Mouse (Mus musculus) heart, postnatal 25 days (tissue): Measurements from ENCODE around the gene Kif3a. TPM values are rescaled to one million over a fixed set of nuclear protein-coding genes. Genes with fewer than 3 reads are reported as not detected.
"Not testable (repeated sequence)": the region's sequence is repeated elsewhere in the genome, so short reads cannot be mapped to it uniquely, and the experiment has no call there.

Experiments used
- DNase-seq: peaks from one replicate; pipeline ENCODE4 v3.0.0; 2022; ENCODE audit warnings: low spot score
- intact Hi-C: fragments of 180-260 bp; cut with DNase I; formaldehyde crosslinking; loops from one replicate; pipeline ENCODE4 v1.15.1; 2025
- total RNA-seq, 2 experiments: library from RNA; stranded (reverse); gene quantifications; 2 replicates each; pipeline ENCODE4 v1.2.3; 2021

Gene Kif3a
- total RNA-seq, 2 experiments from 2014 or later: 7.6 to 9.6 TPM

DNA sequence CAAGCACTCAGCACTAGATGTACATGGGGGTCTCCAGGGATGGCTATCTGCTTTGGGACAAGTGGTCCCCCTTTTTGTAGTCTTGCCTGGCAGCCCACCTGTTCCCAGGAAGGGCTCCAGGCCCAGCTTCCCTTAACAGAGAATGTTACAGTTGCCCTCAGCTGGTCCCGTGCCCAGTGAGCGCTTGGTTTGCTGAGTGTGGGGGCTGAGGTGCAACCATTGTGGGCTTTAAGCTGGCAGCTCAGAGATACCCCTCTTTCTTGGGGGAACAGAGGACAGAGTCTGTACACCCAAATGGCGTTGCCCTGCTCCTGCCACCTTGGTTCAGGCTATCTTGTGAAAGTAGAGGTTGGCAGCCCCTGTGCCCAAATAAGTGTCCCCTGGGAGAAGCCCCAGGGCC, 26.8 kb upstream of the Kif3a start:
- no peak for DNase-seq
- intact Hi-C loops: no loop called here

DNA sequence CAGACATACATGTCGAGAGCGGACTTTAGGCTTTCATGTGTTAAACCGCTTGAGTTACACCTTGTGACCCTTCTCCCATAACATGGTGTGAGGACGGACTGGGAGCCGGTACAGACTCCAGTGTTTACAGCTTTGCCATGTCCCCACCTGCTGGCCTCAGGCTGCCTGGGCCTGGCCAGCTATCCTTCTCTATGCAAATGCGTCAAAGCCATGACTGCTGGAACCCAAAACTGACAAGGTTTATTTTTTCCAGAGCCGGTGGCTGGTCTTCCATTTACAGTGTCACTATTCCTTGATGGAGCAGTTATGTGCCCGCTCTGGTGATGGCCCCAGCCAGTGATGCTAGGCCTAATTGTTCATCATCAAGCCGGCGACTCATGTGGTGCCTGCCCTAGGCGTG, 26.0 kb upstream of the Kif3a start:
- intact Hi-C loops: no loop called here
- DNase-seq: no peak

DNA sequence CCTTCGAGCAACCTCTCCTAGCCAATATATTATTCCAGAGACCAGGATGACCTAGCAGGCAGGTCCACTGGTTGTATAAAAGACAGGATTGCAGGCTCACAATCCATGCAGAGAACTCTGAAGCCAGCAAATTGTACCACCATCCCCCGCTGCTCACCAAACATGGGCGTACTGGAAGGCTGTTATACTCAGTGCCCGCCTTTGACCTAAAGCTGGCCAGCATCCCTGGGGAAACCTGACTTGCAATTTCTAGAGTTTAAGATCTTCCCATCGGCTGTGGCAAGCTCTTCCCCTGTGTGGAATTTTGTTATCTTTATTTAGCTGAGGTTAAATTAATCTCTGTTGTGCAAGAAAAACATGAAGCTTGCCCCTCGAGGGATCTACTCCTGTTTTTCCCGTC, 24.2 kb upstream of the Kif3a start:
- no peak for DNase-seq
- intact Hi-C loops: no loop called here

DNA sequence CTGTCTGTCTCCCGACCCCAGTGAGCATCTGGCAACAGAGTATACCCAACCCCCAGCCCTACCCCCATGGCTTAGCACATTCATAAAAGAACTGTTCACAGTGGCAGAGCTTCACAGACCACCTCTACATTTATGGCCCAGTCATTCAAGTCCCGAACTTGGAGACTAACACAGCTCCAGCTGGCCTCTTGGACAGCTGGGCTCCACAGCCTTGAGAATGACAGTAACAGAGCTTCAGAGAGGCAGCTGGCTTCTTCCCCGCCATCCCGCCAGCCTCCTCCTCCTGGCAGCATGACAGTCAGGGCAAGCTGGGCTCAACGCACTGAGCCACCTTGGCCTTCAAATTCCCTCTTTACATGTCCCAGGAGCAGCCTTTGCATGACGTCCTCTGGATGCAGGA, 20.9 kb upstream of the Kif3a start:
- no peak for DNase-seq
- intact Hi-C loops: no loop called here

DNA sequence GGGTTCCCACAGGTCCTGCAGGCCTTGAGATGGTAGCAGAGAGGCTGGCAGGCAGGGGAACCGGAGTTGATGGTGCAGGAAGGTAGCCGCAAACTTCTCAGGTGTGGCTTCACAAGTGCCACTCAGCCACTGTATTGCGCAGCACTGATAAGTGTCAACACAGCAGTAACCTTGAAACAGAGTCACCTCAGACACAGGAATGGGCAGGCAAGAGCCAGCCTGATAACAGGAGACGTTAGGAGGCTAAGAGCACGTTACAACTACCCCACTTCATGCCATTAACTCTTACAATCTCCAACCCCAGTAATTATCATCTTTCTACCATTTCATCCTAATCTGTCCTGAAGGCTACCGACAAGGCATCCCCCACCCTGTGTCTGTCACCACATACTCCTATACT, 19.6 kb upstream of the Kif3a start:
- DNase-seq: no peak
- intact Hi-C loops: no loop called here

DNA sequence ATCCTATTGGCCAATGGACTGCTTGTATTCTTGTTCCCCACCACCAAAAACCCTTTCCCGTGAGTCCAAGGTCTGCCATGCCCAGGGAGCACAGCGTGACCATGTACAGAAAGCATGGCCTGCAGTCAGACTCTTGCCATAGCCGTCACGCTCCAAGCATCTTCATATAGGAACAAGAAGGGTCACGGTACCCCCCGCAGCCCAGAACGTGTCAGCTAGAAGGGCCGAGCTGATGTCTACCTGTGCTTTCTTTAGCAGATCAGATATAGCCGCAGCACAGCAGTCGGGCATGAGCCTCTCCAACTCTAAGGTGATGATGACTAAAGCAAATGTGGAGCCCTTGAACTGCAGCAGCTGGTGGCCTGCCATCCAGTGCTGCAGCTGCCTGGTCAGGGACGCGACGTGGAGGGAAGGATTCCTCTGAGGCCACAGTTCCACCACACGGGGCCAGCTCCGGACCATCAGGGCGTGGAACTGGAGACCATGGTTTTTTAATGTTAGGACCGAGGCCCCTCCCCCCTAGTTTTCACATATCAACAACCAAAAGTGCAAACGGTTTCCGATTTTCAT, 19.1 kb upstream of the Kif3a start:
- intact Hi-C loops: no loop called here
- DNase-seq: no peak

DNA sequence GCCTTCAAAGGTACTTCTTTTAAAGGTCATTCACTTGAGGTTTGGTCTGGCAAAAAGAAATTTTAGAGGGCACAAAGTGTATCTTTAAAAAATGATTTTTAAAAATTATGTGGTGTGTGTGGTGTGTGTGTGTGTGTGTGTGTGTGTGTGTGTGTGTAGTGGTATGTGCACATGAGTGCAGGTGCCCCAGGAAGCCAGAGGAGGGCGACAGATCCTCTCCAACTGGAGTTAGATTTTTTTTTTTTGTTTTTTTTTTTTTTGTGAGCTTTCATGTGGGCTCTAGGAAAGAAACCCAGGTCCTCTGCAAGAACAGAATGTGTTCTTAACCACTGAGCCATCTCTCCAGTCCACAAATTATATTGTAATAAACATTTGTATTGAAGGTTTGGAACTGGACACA, 16.5 kb upstream of the Kif3a start:
- no peak for DNase-seq
- intact Hi-C loops: no loop called here

DNA sequence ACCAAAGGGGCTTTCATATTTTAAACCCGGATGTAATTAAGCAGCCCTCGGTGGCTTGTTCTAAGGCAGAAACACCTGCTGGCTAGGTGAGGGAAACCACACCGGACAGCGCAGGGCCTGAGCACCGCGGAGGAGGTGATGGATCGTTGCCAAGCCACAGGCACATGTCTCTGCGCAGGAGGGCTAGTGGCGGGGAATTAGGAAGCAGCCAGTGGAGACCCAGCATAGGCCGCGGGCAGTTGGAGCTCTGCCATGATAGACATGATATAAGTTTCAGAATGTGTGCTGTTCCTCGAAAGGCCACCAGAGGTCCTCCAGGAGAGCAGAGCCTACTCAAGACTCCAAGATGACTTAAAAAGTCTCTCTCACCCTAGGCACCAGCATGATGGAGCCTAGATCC, 15.4 kb upstream of the Kif3a start:
- intact Hi-C loops: no loop called here
- no peak for DNase-seq

DNA sequence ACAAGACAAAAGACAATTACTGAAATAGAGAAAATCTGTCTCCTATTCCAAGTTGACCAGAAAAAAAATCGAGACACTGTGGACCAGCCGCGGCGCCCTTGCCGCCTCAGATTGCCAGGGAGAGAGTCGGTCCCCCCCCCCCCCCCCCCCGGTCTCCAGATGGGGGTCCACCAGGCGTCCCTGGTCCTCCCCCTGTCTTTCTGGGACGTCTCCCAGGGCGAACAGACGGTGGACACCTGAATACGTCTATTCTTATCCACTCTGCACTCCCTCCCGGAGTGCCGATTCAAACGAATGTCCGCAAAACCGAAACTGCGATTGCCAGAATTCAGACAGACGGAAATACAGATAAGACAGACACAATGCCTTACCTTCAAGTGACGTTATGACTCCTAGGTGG, 10.7 kb upstream of the Kif3a start:
- DNase-seq, intact Hi-C loops: not testable (repeated sequence)

DNA sequence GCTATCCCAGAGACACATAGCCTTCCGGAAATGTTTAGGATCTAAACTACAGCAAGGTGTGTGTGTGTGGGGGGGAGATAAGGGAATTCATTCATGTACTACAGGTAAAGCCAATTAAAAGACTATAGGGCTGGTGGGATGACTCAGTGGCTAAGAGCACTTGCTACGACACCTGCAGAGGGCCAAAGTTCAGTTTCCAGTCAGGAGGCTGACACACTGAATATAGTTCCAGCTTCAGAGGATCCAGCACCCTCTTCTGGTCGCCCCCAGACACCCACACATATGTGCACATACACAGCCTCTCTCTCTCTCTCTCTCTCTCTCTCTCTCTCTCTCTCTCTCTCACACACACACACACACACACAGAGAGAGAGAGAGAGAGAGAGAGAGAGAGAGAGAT, 9.2 kb upstream of the Kif3a start:
- DNase-seq, intact Hi-C loops: not testable (repeated sequence)

DNA sequence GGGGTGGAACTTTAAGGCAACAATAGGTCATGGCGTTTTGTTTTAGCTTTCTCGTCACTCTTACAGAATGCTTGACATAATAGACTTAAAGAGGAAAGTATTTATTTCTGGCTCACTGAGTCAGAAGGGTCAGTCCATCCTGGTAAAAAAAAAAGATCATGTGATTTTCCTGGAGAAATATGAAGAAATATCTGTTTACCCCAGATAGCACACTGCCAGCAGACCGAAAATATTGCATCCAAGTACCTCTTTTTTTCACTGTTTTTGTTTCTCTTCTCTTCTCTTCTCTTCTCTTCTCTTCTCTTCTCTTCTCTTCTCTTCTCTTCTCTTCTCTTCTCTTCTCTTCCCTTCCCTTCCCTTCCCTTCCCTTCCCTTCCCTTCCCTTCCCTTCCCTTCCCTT, 7.2 kb upstream of the Kif3a start:
- intact Hi-C loops, DNase-seq: not testable (repeated sequence)

DNA sequence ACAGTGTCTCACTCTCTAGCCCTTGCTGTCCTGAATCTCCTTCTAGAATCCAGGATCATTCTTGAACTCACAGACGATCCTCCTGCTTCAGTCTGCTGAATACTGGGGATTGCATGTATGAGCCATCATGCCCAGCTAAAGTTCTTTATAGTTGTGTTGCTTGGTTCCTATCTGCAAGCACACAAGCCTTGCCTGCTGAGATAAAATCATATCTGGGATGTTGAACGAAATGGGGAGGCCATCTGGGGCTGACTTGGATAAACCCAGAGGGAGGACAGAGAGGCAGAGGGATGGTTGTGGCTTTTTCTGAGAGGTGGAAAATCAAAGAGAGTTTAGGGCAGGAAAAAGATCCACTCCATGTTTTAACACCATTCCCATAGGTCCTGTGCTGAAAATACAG, 5.2 kb upstream of the Kif3a start:
- intact Hi-C loops: no loop called here
- no peak for DNase-seq

DNA sequence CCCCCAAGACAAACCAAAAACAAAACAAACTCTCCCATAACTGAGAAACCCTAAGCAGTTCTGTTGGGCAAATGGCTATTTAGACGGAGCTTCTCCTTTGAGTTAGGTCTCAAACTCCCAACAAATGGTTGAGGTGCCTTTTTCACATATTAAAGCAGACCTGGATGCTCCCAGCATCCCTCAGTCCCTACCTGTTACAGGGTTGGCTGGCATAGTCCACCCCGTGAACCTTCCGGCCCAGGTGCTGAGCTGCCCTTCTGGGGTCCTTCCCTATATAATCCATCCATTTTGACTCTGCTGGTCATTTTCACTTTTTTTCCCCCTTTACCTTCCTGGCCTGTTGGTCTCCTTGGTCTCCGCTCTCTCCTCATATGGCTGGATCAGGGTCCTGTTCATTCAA, 533 bp upstream of the Kif3a start:
- intact Hi-C loops: no loop called here
- DNase-seq: no peak

DNA sequence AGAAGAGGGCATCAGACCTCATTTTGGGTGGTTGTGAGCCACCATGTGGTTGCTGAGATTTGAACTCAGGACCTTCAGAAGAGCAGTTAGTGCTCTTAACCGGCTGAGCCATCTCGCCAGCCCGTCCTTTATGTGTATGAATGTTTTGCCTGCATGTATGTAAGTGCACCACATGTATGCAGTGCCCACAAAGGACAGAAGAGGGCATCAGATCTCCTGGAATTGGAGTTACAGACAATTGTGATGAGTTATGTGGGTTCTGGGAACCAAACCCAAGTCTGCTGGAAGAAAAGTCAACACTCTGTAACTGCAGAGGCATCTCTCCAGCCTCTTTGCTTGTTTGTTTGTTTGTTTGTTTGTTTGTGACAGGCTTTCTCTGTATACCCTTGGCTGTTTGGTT, 13.4 kb downstream of the Kif3a start:
- intact Hi-C loops: loop anchor here (5.0 to 10.0 kb wide), 3 partner anchors 53 to 154 kb away; partner anchors contain the start of gene Gm9837

DNA sequence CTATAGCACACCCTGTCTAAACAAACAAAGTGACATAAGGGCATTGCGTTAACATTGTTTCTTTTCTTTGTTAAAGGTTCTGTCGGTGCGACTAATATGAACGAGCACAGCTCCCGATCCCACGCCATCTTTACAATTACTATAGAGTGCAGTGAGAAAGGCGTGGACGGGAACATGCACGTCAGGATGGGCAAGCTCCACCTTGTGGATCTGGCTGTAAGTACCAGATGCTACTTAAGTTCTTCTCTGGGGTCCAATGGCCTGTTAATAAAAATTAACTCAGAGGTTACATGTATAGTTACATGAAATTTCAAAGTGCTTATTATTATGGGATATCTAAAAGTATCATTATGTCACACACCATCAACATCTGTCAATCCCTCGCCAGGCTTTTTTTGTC, 16.0 kb downstream of the Kif3a start:
- DNase-seq: no peak
- intact Hi-C loops: loop anchor here (5.0 to 10.0 kb wide), 3 partner anchors 56 to 152 kb away; partner anchors contain the start of gene Gm9837

More for the DNA sequence above, 13.4 kb downstream of the Kif3a start:
- no peak for DNase-seq

DNA sequence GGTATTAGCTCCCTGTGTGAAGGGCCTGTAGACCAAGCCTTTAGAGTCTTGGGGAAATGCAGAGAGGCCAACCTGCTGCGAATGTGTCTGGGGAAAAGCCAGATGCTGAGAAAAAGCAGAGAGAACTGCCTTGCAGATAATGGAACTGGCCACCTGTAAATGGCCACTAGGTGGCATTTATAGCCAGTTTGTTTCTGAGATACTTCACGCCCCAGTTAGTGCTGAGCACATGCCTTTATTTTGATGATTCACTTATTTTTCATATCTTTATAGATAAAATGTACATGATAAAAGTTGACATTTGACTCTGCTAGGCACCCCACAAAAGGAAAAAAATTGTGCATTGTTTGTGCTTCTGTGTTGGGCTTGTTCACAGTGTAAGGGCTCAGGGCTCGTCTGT, 17.7 kb downstream of the Kif3a start:
- intact Hi-C loops: loop anchor here (5.0 to 10.0 kb wide), 4 partner anchors 42 to 150 kb away; partner anchors contain the start of gene Gm9837
- DNase-seq: no peak

DNA sequence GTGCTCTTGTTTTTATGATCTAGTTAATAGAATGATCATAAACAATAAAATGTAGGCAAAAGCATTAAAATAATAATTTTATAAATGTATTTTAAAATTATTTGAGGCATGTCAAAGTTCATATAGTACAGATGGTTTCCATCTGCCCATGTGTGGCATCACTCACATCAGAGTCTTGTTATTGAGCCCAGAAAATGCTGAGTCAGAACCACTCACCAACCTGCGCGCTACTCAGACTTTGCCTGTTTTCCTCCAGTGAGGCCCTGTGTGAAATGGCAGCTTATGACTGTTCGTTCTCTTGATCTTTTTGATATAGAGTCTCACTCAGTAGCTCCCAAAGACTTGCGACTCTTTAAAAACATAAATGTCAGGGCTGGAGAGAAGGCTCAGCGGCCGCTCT, 18.3 kb downstream of the Kif3a start:
- DNase-seq: no peak
- intact Hi-C loops: loop anchor here (5.0 to 10.0 kb wide), 2 partner anchors 42 to 149 kb away; no protein-coding TSS in a partner anchor

DNA sequence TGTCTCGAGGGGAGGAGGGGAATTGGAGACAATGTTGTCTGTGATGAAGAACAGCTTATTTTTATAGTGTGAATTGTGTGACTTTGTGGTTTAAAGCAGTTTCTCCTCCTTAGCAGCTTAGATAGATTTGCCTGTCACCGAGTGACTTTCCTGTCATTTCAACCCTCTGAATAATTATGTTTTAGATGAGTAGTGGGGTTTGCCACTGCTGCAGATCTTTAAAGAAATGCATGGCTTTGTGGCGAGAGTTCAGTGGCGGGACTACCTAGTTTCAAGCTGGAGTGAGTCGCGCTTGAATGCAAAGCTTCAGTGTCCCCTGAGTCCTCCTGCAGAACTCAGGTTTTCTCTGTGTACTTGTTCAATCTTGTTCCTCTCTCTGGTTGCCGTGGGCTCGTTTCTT, 21.1 kb downstream of the Kif3a start:
- intact Hi-C loops: loop anchor here (5.0 to 10.0 kb wide), 2 partner anchors 39 to 147 kb away; no protein-coding TSS in a partner anchor
- DNase-seq: no peak

DNA sequence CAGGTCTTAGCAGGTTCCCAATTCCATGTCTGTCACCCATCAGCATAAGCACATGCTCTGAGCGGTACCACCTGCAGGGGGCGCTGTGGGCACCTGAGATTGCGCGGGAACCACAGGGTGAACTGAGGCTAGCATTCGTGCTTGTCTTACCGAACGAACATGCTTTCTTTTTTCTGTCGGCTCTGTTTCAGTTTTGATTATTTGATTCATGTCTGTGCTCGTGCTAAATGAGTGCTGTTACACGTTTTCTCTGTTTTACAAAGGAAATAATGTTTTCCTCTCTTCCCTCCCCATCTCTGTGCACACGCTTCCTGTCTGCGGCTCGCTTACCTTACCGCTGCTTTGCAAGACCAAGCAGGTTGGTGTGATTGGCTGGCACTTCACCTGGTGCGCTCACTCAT, 23.2 kb downstream of the Kif3a start:
- no peak for DNase-seq
- intact Hi-C loops: no loop called here

DNA sequence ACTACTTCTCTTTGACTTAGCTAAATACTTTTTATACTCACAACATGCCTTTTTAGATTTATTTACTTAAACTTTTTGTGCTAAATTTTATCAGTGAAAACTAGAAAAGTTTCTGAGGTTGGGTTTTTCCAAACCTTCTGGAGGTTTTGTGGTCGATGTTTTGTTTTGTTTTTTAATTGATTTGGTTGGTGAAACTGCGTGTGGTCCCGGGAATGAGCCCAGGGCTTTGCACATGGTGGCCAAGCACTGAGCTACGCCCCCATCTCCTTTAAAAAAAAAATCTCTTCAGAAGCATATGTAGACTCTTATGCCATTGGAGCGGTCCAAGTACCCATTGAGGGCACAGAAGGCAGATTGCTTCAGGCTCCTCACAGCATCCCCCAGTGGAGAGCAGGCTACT, 23.9 kb downstream of the Kif3a start:
- no peak for DNase-seq
- intact Hi-C loops: no loop called here

DNA sequence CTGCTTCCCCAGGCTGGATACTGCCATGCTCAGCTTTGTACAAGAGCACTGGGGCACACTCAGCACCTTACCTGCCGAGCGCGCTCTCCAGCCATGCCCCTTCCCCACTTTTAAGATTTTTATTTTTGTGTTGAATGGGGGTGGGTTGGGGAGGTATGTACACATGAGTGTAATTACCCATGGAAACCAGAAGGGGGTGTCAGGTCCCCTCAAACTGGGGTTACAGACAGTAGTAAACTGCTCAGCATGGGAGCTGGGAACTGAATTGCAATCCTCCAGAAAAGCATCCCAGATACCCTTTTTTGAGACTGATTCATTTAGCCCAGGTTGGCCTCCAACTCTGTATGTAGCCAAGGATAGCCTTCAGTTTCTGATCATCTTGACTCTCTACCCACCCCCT, 37.8 kb downstream of the Kif3a start:
- intact Hi-C loops: no loop called here
- DNase-seq: no peak

DNA sequence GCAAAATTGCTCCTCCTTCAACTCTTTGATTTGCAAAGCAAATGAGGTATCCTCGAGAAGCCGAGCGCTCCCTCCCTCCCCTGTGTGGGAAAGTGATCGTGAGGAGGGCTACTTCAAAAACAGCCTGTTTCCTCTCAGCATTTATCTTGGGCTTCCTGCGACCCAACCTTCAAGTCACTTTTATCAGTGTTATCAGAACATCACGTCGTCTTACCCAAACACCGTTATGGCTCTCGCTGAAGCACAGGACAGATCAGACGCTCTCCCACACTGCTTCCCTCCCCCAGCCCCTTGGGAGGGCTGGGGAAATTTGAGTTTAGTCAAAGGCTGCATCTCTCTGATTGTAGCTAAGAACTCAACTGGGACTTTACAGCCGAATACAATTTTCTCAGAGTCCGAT, 38.4 kb downstream of the Kif3a start:
- no peak for DNase-seq
- intact Hi-C loops: no loop called here
